Mouse (Mus musculus) CH12.LX (cell line): ENCODE results near the gene Clcn2. TPM values are rescaled to one million over a fixed set of nuclear protein-coding genes. Genes with fewer than 3 reads are reported as not detected.

Experiments used
- DNase-seq: peaks from one replicate; pipeline ENCODE4 v3.0.0-alpha.2; 2013; ENCODE audit errors: extremely low read depth
- H3K27ac ChIP-seq: 2 replicates; pipeline ENCODE4 v1.5.1; 2012; ENCODE audit warnings: low read depth, mild to moderate bottlenecking, control low read depth, moderate library complexity; ENCODE audit not compliant: insufficient read depth
- H3K27me3 ChIP-seq: replicated peaks from 2 replicates; pipeline ENCODE3; 2012; ENCODE audit warnings: inconsistent platforms
- H3K36me3 ChIP-seq, 2 experiments: replicated peaks in 1 of 2; 2 replicates each; pipeline versions ENCODE3 to v1.6.1; 2012; ENCODE audit warnings: inconsistent platforms in 1 of 2, low read length in 1 of 2, mild to moderate bottlenecking in 1 of 2, mixed read lengths in 1 of 2, moderate library complexity in 1 of 2; ENCODE audit not compliant: control insufficient read depth in 1 of 2, insufficient read depth in 1 of 2
- H3K4me1 ChIP-seq, 2 experiments: 2 replicates each; pipeline ENCODE4 v1.6.1; 2012; ENCODE audit warnings: inconsistent platforms in 1 of 2, moderate library complexity in 1 of 2; ENCODE audit not compliant: insufficient read depth in 2 of 2, control insufficient read depth in 1 of 2
- H3K4me2 ChIP-seq: 2 replicates; pipeline ENCODE4 v1.6.1; 2012; ENCODE audit warnings: low read depth, mild to moderate bottlenecking, control low read depth; ENCODE audit not compliant: poor library complexity, insufficient read depth, severe bottlenecking
- H3K4me3 ChIP-seq, 3 experiments: fragments of 150-350 bp in 1 of 3; sonication (generic) in 1 of 3; replicated peaks in 1 of 3; 2 replicates each; pipeline versions ENCODE3 to v1.5.1; 2011 to 2012; ENCODE audit warnings: low read depth in 2 of 3, low read length in 2 of 3, mild to moderate bottlenecking in 2 of 3, moderate library complexity in 2 of 3, control low read depth in 1 of 3, improper control_type of control experiment in 1 of 3, inconsistent platforms in 1 of 3, mixed read lengths in 1 of 3; ENCODE audit not compliant: poor library complexity in 1 of 3
- H3K79me2 ChIP-seq: replicated peaks from 2 replicates; pipeline ENCODE4 v1.6.1; 2012; ENCODE audit warnings: mild to moderate bottlenecking, moderate library complexity; ENCODE audit not compliant: control insufficient read depth, poor library complexity, insufficient read depth, severe bottlenecking; ENCODE audit errors: extremely low read depth
- H3K9ac ChIP-seq: 2 replicates; pipeline ENCODE4 v1.6.1; 2012; ENCODE audit warnings: low read depth, mild to moderate bottlenecking, control low read depth, moderate library complexity; ENCODE audit not compliant: insufficient read depth
- H3K9me3 ChIP-seq: replicated peaks from 2 replicates; pipeline ENCODE3; 2012; ENCODE audit warnings: low read length, inconsistent platforms, mixed read lengths
- BHLHE40 ChIP-seq: IDR thresholded peaks from 2 replicates; pipeline ENCODE4 v1.6.1; 2011; ENCODE audit warnings: mild to moderate bottlenecking, low read depth, low read length, improper control_type of control experiment
- CHD2 ChIP-seq: IDR thresholded peaks from 2 replicates; pipeline ENCODE4 v1.6.1; 2011; ENCODE audit warnings: low read length, improper control_type of control experiment
- CTCF ChIP-seq, 2 experiments: IDR thresholded peaks in 1 of 2; conservative IDR thresholded peaks in 1 of 2; 2 replicates each; pipeline ENCODE4 v1.5.1; 2011 to 2012; ENCODE audit warnings: low read depth in 2 of 2, low read length in 2 of 2, improper control_type of control experiment in 1 of 2, inconsistent platforms in 1 of 2, mild to moderate bottlenecking in 1 of 2, moderate library complexity in 1 of 2
- E2F4 ChIP-seq: IDR thresholded peaks from 2 replicates; pipeline ENCODE4 v1.6.1; 2011; ENCODE audit warnings: low read depth, low read length, improper control_type of control experiment; ENCODE audit not compliant: insufficient replicate concordance
- GABPA ChIP-seq: IDR thresholded peaks from 2 replicates; pipeline ENCODE4 v1.6.1; 2012; ENCODE audit warnings: low read depth, low read length, improper control_type of control experiment, inconsistent platforms; ENCODE audit not compliant: insufficient replicate concordance
- HCFC1 ChIP-seq: IDR thresholded peaks from 2 replicates; pipeline ENCODE4 v1.6.1; 2012; ENCODE audit warnings: low read depth, mild to moderate bottlenecking, inconsistent platforms, low read length, improper control_type of control experiment
- JUND ChIP-seq: conservative IDR thresholded peaks from 2 replicates; pipeline ENCODE4 v1.6.1; 2011; ENCODE audit warnings: low read depth, low read length, improper control_type of control experiment
- MAZ ChIP-seq: IDR thresholded peaks from 2 replicates; pipeline ENCODE4 v1.6.1; 2012; ENCODE audit warnings: low read depth, mild to moderate bottlenecking, inconsistent platforms, low read length, improper control_type of control experiment, moderate library complexity
- MXI1 ChIP-seq: IDR thresholded peaks from 2 replicates; pipeline ENCODE4 v1.6.1; 2011; ENCODE audit warnings: mild to moderate bottlenecking, low read depth, low read length, improper control_type of control experiment
- PAX5 ChIP-seq: IDR thresholded peaks from 2 replicates; pipeline ENCODE4 v1.6.1; 2012; ENCODE audit warnings: low read length, inconsistent platforms, mixed read lengths
- POLR2A ChIP-seq: IDR thresholded peaks from 2 replicates; pipeline ENCODE4 v1.6.1; 2011; ENCODE audit warnings: low read depth, mild to moderate bottlenecking, improper control_type of control experiment, low read length
- TCF12 ChIP-seq: IDR thresholded peaks from 2 replicates; pipeline ENCODE4 v1.6.1; 2014; ENCODE audit warnings: low read depth, mild to moderate bottlenecking, inconsistent platforms, low read length, improper control_type of control experiment
- USF1 ChIP-seq: IDR thresholded peaks from 2 replicates; pipeline ENCODE4 v1.6.1; 2014; ENCODE audit warnings: low read depth, mild to moderate bottlenecking, inconsistent platforms, low read length, improper control_type of control experiment
- ZKSCAN1 ChIP-seq: IDR thresholded peaks from 2 replicates; pipeline ENCODE4 v1.6.1; 2012; ENCODE audit warnings: low read depth, inconsistent platforms, low read length, improper control_type of control experiment, borderline replicate concordance
- ZMIZ1 ChIP-seq: IDR thresholded peaks from 2 replicates; pipeline ENCODE4 v1.6.1; 2012; ENCODE audit warnings: low read depth, mild to moderate bottlenecking, inconsistent platforms, low read length, improper control_type of control experiment
- dilution Hi-C: fragments of 300-500 bp; cut with MboI; formaldehyde crosslinking; loops from 2 replicates; pipeline ENCODE4 v1.14.3; 2020; ENCODE audit warnings: low sequenced_read_pairs; ENCODE audit not compliant: extremely low pct_unique_long_range_greater_than_20kb, extremely low pct_ligation_motif_present
- in situ Hi-C: fragments of 300-500 bp; cut with MboI; formaldehyde crosslinking; loops from 3 replicates; pipeline ENCODE4 v1.14.3; 2019; ENCODE audit warnings: low sequenced_read_pairs, low pct_ligation_motif_present, low pct_unique_long_range_greater_than_20kb, mixed read lengths
- polyA plus RNA-seq: library from polyadenylated mRNA; unstranded; fragments of >175 nt; gene quantifications from 2 replicates; pipeline ENCODE4 v1.2.1, GENCODE M21; 2012; ENCODE audit warnings: low read depth; ENCODE audit not compliant: insufficient read length
- total RNA-seq, 2 experiments: library from RNA; depleted of rRNA; stranded (reverse); fragments of 300-350 nt in 1 of 2; fragments of >200 nt in 1 of 2; gene quantifications; 2 replicates each; pipeline ENCODE4 v1.2.3; 2012 to 2014

Clcn2 gene
- total and polyA plus RNA-seq, 3 experiments = 1.2 to 4.5 (median 4.1) TPM

DNA sequence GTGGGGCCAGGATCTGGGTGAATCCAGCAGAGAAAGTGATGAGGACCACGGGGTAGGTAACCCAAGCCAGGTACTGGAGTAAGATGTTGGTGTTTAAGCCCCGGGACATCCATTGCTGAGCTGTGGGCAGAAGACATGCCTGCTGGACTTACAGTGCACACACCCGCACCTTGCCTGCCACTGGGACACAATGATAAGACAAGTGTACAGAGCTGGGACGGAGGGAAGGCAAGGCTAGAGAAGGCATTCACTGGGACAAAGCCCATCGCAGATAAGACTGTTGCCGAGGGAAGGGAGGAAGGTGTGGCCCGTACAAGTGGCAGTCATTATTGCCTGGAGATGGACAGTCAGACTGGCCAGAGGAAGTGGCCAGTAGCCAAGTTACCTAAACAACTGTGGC, 4.7 kb downstream of the Clcn2 start:
- Histone ChIP-seq H3K27me3 (peaks cover 11% of the 10 kb centered on the region), H3K27ac (no peak overlapping the region), H3K4me1 (peaks cover 7 to 21% of the 10 kb centered on the region in 2 experiments; a peak in 3 of 4 replicates), H3K9me3 (no peaks in the 10 kb centered on the region), H3K4me2 (no peak overlapping the region), H3K79me2 (no peaks in the 10 kb centered on the region), H3K4me3 (no peak overlapping the region), H3K9ac (no peak overlapping the region), H3K36me3 (peaks cover 0 to 16% of the 10 kb centered on the region in 2 experiments)
- DNase-seq = no peak
- dilution Hi-C loops (no loop called here), in situ Hi-C loops (loop anchor here (10.0 kb wide), 1 partner anchor 182 kb away; no protein-coding TSS in a partner anchor)
- TF ChIP-seq CTCF (conservative IDR thresholded peaks at IDR 0.05 in 1 of 2, IDR thresholded peaks at IDR 0.05 in 1 of 2; ENCODE audit: low read depth in 2 of 2, low read length in 2 of 2) = no peak
- TF ChIP-seq USF1 = no peak
- TF ChIP-seq GABPA = no peak
- TF ChIP-seq PAX5 = no peak
- no peak for TF ChIP-seq POLR2A
- no peak for TF ChIP-seq ZMIZ1
- no peak for TF ChIP-seq E2F4
- TF ChIP-seq TCF12 = no peak
- no peak for TF ChIP-seq CHD2
- no peak for TF ChIP-seq HCFC1
- no peak for TF ChIP-seq MXI1
- no peak for TF ChIP-seq MAZ

DNA sequence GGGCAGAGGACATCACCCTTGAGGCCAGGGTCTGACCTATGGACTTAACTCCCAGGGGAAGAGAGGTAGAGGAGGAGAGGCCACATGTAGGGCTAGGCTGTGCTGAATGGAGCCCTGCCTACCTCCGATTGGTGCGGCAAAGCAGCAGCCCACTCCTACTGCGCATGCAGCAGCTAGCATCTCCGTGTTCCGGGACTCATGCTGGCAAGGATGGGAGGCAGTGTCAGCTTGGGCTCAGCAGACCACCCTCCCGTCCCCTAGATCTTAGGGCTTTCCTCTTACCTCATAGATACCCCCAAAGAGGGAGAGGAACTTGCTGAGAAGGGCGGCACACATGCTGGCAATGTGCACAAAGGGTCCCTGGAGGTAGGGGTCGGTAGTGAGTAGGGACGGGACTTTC, 5.4 kb downstream of the Clcn2 start:
- H3K4me3 ChIP-seq = no peak overlapping the region
- peaks cover 7 to 21% of the 10 kb centered on the region in 2 experiments; a peak in 3 of 4 replicates for H3K4me1 ChIP-seq
- no peak for DNase-seq
- H3K36me3 ChIP-seq = peaks cover 0 to 23% of the 10 kb centered on the region in 2 experiments
- no peaks in the 10 kb centered on the region for H3K9me3 ChIP-seq
- no peak overlapping the region for H3K27ac ChIP-seq
- dilution Hi-C loops = no loop called here
- TF ChIP-seq BHLHE40 (no peak), JUND (no peak), ZMIZ1 (no peak), ZKSCAN1 (no peak)
- TF ChIP-seq, all 38 proteins: peak for 0
- H3K79me2 ChIP-seq = no peaks in the 10 kb centered on the region
- peaks cover 11% of the 10 kb centered on the region for H3K27me3 ChIP-seq
- H3K4me2 ChIP-seq = no peak overlapping the region
- no peak overlapping the region for H3K9ac ChIP-seq
- in situ Hi-C loops = loop anchor here (10.0 kb wide), 1 partner anchor 183 kb away; no protein-coding TSS in a partner anchor
